Mouse (Mus musculus): ENCODE measurements around the gene Arrdc1. TPM values are rescaled to one million over a fixed set of nuclear protein-coding genes. Genes with fewer than 3 reads are reported as not detected.
"Not testable (repeated sequence)": the region's sequence is repeated elsewhere in the genome, so short reads cannot be mapped to it uniquely, and the experiment has no call there.

The Arrdc1 gene
- 89.9 and 103 TPM in 2 replicates for total RNA-seq (2017)

DNA sequence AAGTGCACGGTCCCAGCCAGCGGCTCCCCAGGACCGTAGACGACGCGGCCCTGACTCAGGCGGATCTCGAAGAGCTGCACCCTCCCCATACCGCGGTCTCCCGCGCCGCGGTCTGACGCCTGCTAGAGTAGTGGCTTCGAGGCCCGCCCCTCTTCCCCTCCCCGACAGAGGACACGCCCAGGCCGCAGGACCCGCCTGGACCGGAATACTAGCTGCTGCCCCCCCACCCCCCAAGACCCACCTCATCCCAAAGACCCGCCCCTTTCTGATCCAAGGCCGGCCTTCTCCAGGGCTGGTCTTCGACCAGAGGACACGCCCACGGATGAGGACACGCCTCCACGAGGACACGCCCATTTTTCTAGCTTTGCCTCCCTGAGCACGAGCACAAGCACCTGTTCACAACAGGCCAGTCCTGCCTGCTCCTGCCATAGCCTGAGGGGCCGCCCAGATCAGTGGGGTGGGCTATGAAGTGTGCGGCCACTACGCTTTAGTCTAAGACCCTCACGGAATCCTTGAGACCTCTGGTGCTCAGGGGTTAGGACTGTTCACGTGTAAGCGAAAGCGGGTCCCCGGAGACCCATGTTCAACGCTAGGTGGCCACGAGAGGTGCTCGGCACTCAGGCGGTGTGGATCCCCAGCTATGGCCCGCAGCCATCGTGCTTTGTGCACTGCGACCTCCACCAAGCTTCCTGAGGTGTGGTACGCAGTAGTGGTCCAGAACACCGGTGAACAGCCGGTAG is at the start of gene Arrdc1:
TSS of gene Arrdc1 (minus strand) at position 196 of the 740 bp plus-strand sequence.
- ATAC-seq (replicated peaks in 1 of 2; ENCODE audit: insufficient read depth in 1 of 2, low FRiP score in 2 of 2, low TSS enrichment in 1 of 2, low read depth in 1 of 2, poor library complexity in 2 of 2, severe bottlenecking in 2 of 2), result peak; percentile 90 to 93

DNA sequence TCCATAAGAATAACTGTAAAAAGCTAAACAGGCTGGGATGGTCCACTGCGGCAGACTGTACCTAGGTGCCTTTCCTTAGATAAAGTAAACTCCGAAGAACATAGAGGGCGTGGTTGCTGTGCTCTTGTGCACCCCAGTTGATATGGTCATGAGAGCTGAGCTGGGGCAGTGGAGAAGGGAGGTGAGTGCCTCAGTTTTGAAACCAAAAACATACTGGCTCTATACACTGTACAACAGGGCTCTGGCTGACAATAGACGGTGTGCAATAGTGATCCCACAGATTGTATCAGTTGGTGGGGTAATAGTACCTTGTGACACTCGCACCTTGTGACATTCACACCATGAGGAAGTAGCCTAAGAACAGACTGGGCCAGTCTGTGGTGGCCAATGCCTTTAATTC is 41.9 kb upstream of the Arrdc1 start:
- ATAC-seq (replicated peaks in 1 of 2; ENCODE audit: insufficient read depth in 1 of 2, low FRiP score in 2 of 2, low TSS enrichment in 1 of 2, low read depth in 1 of 2, poor library complexity in 2 of 2, severe bottlenecking in 2 of 2), result peak in 1 of 2 experiments; percentile 6; a peak in 1 of 4 replicates

DNA sequence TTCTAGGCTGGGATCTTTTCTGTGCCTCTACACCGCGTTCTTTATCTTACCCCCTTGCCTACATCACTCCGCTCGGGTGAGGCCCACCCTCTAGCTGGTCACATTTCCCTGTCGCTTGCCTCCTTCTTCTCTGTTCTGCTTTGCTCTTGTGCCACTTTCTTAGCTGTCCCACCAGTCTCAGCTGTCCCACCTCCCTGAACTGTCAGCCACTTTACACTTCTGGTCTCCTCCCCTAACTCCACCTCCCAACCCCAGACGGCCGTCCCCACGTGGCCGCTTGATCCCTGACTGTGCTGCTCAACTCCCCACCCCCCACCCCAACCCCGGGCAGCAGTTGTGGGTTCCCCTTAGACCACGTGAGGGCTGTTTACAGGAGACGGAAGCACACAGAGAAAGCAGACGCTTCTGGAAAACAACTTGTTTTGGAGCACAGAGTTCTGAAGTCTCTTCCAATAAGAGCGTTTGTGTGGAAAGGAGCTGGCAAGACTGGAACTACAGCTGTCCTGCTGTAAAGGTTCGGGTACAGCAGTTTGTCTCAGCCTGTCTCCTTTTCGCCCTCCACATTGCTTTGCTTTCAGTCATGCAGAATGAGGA is 40.7 kb upstream of the Arrdc1 start, which contains the start of gene Pnpla7:
TSS of gene Pnpla7 (plus strand) at position 330 of the 594 bp plus-strand sequence.
- ATAC-seq (replicated peaks in 1 of 2; ENCODE audit: insufficient read depth in 1 of 2, low FRiP score in 2 of 2, low TSS enrichment in 1 of 2, low read depth in 1 of 2, poor library complexity in 2 of 2, severe bottlenecking in 2 of 2), result peak; percentile 71 to 78

DNA sequence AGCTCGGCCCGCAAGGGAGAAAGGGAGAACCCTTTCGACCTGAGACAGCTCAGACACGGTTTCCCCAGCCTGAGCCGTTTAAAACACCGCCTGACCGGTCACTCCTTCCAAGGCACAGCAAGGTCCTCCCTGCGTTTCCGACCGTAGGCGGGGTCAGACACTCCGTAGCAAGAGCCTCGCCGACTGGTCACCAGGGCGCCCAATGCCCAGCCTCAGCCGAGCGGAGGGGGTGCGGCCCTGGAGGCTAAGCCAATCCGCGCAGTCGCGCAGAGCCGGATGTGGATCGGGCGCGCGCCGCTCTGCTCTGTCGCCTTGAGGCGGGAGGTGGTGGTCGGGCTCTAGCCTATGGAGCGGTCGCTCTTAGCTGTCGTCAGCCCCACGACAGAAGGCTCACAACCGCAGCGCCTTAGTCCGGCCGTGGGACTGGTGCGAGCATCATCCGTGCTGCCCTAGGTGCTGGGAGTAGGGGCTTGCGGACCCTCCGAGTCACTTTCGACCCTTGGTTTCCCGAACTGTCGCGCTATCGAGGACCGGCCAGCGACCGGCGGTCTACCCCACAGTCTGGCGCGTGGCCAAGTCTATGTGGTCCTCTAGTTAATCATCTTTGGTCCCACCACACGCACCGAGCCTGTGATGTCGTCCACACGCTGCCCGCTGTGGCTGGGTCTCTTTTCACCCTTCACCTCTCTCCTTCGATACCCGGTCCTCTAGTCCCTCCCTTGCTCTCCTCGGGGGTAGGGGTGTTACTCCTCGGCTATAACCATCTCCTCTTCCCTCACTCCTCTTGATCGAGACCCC is 40.1 kb upstream of the Arrdc1 start, which contains the start of gene Mrpl41:
TSS of gene Mrpl41 (minus strand) at position 193 of the 798 bp plus-strand sequence.
- peak; percentile 86 to 88 for ATAC-seq (replicated peaks in 1 of 2; ENCODE audit: insufficient read depth in 1 of 2, low FRiP score in 2 of 2, low TSS enrichment in 1 of 2, low read depth in 1 of 2, poor library complexity in 2 of 2, severe bottlenecking in 2 of 2)

DNA sequence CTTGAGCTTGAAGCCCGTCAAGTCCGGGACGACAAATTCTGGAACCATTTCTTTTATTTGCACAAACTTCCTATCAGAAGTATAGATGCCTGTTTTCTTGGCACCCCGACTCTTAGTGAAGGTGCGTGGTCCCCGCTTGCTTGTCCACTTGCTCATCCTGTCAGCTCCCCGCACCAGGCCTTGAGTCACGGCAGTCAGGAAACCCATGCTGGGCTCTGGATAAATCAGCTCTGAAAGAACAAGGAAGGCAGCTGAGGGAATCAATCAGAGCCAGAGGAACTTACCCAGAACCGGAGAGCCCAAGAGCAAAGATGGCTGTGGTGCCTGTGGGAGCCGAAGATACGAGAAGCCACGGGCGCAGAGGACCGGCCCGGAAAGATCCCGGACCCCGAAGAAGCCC is 39.4 kb upstream of the Arrdc1 start:
- ATAC-seq (replicated peaks in 1 of 2; ENCODE audit: insufficient read depth in 1 of 2, low FRiP score in 2 of 2, low TSS enrichment in 1 of 2, low read depth in 1 of 2, poor library complexity in 2 of 2, severe bottlenecking in 2 of 2), result not testable (repeated sequence)

DNA sequence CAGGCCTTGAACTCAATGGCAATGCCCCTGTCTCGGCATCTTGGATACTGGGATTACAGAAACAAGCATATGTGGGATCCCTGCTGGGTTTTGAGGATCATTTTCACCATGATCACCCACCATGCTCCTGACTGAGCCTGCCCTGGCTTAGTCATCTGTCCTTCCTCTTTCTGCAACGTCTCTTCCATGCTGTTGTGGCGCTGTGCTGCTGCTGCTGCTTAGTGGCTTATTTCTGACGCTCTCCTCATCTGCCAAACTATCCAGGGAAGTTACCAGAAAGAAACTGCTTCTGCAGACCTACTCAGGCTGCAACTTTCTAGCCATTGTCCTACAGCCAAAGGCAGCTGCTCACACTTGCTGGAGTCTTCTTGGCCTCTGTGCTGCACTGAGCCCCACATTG is 35.3 kb upstream of the Arrdc1 start:
- ATAC-seq (replicated peaks in 1 of 2; ENCODE audit: insufficient read depth in 1 of 2, low FRiP score in 2 of 2, low TSS enrichment in 1 of 2, low read depth in 1 of 2, poor library complexity in 2 of 2, severe bottlenecking in 2 of 2), result no peak

DNA sequence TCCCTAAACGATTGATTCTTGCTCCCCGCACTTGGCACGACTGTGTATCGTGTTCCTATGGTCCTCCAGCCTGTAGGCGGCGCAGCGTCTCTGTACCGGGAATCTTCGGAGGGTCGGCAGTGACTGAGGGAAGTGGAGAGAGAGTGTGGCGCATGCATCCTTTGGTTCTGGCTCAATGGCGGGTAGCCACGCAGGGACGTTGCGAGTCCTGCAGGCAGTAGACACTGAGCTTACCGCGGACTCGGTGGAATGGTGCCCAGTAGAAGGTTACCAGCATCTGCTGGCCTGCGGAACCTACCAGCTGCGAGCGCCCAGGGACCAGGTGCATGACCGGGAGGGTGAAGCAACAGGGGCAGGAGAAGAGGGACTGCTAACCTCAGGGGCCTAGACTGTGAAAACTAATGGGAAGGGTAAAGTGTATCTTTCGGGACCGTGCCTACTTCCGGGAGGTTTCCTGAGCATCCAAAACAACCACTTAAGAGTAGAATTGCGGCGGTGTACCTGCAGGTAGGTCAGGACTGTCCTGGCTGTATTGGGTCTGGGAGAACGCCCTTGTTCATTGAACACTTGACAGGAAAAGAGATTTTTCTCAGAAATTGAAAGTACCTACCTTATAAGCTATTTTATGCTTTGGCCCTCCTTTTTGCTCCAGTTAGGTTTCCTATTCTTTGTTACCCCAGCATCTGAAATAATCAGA is 27.4 kb upstream of the Arrdc1 start, which contains the start of gene Dph7:
TSS of gene Dph7 (plus strand) at position 97 of the 697 bp plus-strand sequence.
- ATAC-seq (replicated peaks in 1 of 2; ENCODE audit: insufficient read depth in 1 of 2, low FRiP score in 2 of 2, low TSS enrichment in 1 of 2, low read depth in 1 of 2, poor library complexity in 2 of 2, severe bottlenecking in 2 of 2), result peak; percentile 96 to 99

DNA sequence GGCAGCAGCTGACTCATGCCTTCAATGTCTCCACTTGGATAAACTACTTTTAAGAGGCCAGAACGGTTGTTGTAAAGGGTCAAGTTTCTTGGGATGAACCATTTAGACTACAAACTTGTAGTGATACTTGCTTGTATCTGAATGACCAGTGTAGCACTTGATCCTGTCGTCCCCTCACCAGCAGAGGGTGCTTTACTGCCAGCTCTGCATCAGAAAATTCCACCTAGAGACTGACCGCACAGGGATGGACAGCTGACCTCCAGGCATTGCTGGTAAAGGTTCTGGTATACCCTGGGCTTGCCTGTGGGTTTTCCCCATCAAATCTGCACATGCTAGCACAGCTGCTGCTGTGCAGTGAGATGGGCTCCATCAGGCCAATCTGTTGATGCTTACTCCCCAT is 25.9 kb upstream of the Arrdc1 start:
- ATAC-seq (replicated peaks in 1 of 2; ENCODE audit: insufficient read depth in 1 of 2, low FRiP score in 2 of 2, low TSS enrichment in 1 of 2, low read depth in 1 of 2, poor library complexity in 2 of 2, severe bottlenecking in 2 of 2), result no peak

DNA sequence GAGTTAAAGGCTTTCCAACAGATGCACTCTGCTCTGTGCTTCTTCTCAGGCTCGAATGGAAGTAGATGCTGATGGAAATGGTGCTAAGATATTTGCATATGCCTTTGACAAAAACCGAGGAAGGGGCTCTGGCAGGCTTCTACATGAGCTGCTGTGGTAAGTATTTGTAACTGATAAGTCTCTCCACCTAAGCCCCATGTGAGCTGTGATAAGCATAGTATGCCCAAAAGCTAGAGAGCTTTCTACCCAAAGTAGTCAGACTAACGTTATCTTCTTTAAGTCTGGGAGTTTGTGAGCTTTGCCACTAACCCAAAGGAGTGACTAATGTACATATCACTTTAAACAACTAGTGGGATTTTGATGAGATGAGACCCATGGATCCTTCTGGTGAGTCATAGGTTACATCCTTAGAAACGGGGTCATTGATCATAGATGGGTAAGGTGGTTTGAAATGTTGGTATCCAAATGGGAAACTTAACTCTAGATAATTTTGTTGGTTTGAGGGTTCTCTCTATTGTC is 17.5 kb upstream of the Arrdc1 start:
- no peak for ATAC-seq (replicated peaks in 1 of 2; ENCODE audit: insufficient read depth in 1 of 2, low FRiP score in 2 of 2, low TSS enrichment in 1 of 2, low read depth in 1 of 2, poor library complexity in 2 of 2, severe bottlenecking in 2 of 2)

DNA sequence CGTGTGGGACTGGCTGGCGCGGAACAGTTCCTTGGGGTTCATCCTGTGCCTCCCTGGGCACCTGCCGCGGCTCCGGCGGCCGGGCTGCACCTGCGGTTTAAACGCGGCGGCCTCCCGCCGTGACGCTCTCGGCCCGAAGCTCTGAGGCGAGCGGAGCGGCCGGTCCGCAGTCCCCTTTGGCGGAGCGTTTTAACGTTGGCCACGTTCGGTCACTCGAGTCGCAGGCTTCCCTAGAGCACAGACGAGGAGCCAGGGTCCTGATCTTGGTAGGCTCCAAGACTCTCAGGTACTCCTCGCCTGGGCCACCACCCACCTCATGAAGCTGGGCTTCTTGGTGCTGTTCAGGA is 15.1 kb upstream of the Arrdc1 start:
- peak in 1 of 2 experiments; percentile 7; a peak in 1 of 4 replicates for ATAC-seq (replicated peaks in 1 of 2; ENCODE audit: insufficient read depth in 1 of 2, low FRiP score in 2 of 2, low TSS enrichment in 1 of 2, low read depth in 1 of 2, poor library complexity in 2 of 2, severe bottlenecking in 2 of 2)

DNA sequence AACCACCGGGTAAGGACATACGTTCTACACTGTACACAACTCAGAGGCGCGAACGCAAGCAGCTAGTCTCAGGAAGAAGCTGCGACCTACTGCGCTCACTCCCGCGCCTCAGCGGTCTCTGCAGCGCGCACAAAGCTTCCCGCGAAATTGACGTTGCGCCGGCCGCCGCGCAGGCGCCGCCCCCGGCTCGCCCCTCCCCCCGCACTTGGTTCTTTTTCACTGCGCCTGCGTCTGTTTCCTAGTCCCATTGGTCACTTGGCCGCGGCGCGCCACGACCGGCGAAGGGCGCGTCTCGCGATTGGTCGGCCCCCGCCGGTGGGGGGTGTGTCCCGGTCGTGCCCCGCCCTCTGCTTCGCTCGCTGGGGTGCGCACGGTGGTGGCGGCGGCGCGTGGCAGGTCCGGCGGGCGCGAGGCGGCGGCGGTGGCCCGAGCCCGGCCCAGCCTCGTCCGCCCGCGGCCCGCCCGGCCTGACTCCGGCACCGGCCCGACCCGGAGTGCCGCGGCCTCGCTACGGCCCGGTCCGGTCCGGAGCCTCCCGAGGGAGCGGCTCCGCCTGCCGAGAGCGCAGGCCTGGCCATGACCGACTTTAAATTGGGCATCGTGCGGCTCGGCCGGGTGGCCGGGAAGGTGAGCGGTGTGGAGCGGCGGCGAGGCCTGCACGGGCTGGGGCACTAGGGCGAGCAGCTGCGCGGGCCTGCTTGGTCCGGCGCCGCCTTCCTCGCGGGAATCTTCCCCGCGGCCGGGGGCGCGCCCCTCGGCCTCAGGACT is 14.6 kb upstream of the Arrdc1 start, which contains the start of gene Zmynd19:
TSS of gene Zmynd19 (plus strand) at position 372 of the 768 bp plus-strand sequence.
- peak; percentile 84 to 98 for ATAC-seq (replicated peaks in 1 of 2; ENCODE audit: insufficient read depth in 1 of 2, low FRiP score in 2 of 2, low TSS enrichment in 1 of 2, low read depth in 1 of 2, poor library complexity in 2 of 2, severe bottlenecking in 2 of 2)

DNA sequence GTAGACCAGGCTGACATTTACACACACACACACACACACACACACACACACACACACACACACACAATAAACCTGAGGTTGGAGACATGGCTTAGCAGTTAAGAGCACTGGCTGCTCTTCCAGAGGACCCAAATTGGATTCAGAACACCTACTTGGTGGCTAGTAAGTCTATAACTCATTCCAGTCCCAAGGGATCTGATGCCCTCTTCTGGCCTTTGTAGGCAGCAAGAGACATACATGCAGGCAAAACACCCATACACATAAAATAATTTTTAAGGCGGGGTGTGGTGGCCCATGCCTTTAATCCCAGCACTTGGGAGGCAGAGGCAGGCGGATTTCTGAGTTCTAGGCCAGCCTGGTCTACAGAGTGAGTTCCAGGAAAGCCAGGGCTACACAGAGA is 9.3 kb upstream of the Arrdc1 start:
- ATAC-seq (replicated peaks in 1 of 2; ENCODE audit: insufficient read depth in 1 of 2, low FRiP score in 2 of 2, low TSS enrichment in 1 of 2, low read depth in 1 of 2, poor library complexity in 2 of 2, severe bottlenecking in 2 of 2), result peak; percentile 58 to 71; a peak in 3 of 4 replicates

DNA sequence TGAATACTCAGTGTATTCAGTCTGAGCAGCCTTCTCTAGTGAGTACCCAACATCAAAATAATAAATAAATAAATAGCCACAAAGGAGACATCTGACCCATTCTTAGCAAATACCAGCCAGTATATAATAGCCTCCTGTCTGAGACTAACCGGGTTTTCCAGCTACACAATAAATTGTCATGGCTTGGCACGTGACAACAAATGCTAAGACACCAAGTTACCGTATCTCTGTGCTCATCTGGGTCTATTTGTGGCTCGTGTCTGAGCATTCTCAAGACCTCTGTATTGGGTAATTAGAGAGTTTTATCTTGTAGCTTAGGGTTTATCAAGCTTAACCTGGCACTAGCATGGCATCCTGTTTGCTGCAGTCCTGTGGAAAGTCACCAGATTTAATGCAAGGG is 7.0 kb upstream of the Arrdc1 start:
- ATAC-seq (replicated peaks in 1 of 2; ENCODE audit: insufficient read depth in 1 of 2, low FRiP score in 2 of 2, low TSS enrichment in 1 of 2, low read depth in 1 of 2, poor library complexity in 2 of 2, severe bottlenecking in 2 of 2), result no peak

DNA sequence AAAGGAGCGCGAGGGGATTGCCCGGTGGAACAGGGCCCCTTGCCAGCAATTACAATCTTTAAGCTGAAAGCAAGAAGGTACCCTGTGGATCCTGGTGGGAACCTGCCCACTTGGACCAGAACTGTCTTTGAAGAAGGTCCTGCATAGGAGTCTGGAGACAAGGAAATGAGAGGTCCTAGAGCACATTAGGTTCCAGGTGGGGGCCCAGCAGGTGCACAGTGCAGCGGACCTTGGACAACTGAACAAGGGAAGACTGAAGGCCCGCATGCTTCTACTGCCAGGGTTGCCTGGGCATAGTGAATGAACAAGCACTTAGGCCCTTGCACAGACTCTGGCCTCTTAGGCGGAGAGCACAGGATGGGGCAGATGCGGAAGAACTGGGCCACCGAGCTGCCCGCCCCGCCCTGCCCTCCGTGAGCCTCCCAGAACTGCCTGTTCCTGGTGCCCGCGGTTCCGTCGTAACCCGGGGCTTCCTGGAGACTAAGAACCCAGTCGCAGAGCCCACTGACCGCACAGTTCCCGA is 550 bp downstream of the Arrdc1 start:
- ATAC-seq (replicated peaks in 1 of 2; ENCODE audit: insufficient read depth in 1 of 2, low FRiP score in 2 of 2, low TSS enrichment in 1 of 2, low read depth in 1 of 2, poor library complexity in 2 of 2, severe bottlenecking in 2 of 2), result peak; percentile 54 to 63

DNA sequence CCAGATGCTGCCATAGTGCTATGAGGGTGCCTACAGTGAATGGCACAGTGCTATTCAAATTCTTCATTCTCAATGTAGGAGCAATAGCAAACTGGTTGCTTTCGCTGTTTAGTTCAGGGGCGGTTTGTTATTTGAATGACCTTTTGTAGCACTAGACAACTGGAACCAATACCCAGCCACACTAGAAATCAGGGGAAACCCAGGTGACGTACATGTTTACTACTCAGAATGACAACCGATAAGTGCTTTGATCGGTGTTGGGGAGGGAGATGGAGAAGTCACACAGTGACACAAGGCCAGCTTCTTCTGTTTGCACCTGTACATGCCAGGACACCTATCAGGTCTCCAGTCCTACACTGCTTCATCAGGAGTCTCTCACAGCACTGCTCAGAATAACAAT is 5.5 kb downstream of the Arrdc1 start:
- ATAC-seq (replicated peaks in 1 of 2; ENCODE audit: insufficient read depth in 1 of 2, low FRiP score in 2 of 2, low TSS enrichment in 1 of 2, low read depth in 1 of 2, poor library complexity in 2 of 2, severe bottlenecking in 2 of 2), result no peak

DNA sequence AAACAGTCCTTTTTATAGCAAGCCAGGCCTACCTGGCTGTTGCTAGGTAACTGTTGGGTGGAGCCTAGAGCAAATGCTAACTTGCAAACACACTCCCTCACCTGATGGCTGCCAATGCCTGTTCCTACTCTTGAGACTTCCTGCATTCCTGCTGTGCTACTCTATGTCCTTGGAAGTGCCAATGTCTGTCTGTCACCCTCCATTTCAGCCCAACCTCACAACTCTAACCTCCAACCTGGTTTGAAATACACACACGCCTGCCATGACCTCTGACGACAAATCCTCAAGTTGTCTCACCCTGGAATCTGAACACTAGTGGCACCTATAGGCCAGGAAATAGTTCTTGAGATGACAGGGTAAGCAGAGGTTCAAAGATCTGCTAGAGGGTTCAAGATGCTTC is 5.9 kb downstream of the Arrdc1 start:
- ATAC-seq (replicated peaks in 1 of 2; ENCODE audit: insufficient read depth in 1 of 2, low FRiP score in 2 of 2, low TSS enrichment in 1 of 2, low read depth in 1 of 2, poor library complexity in 2 of 2, severe bottlenecking in 2 of 2), result no peak
